Mouse (Mus musculus): ENCODE measurements around the gene Grik5. TPM values are rescaled to one million over a fixed set of nuclear protein-coding genes. Genes with fewer than 3 reads are reported as not detected.
A peak's percentile ranks its signal among the peaks of the same experiment; 100 is the strongest.

Grik5 gene
- total RNA-seq, 2 experiments from 2014 or later = 4.4 to 5.7 TPM

GRCm38 (mm10) chr7:25000711-25001110 lies 71.4 kb downstream of the Grik5 start:
- intact Hi-C loops (cut with DNase I) = no loop called here
- DNase-seq = no peak

GRCm38 (mm10) chr7:25000211-25000610 lies 71.9 kb downstream of the Grik5 start:
- intact Hi-C loops (cut with DNase I) = no loop called here
- no peak for DNase-seq

GRCm38 (mm10) chr7:24993081-24993480 lies 79.1 kb downstream of the Grik5 start:
- no peak for DNase-seq
- intact Hi-C loops (cut with DNase I) = no loop called here

- no peak for DNase-seq
- intact Hi-C loops (cut with DNase I) = no loop called here
Measured at GRCm38 (mm10) chr7:24990478-24990877, 81.7 kb downstream of the Grik5 start.

- intact Hi-C loops (cut with DNase I) = no loop called here
Measured at GRCm38 (mm10) chr7:24987941-24988340, 84.2 kb downstream of the Grik5 start.

GRCm38 (mm10) chr7:24985799-24986198 lies 86.3 kb downstream of the Grik5 start:
- intact Hi-C loops (cut with DNase I) = no loop called here
- DNase-seq = no peak

More at GRCm38 (mm10) chr7:24987941-24988340, 84.2 kb downstream of the Grik5 start:
- DNase-seq = no peak

- intact Hi-C loops (cut with DNase I) = no loop called here
- DNase-seq = no peak
Measured at GRCm38 (mm10) chr7:24984307-24984706, 87.8 kb downstream of the Grik5 start.

- no peak for DNase-seq
- intact Hi-C loops (cut with DNase I) = no loop called here
Measured at GRCm38 (mm10) chr7:24983396-24983795, 88.8 kb downstream of the Grik5 start.

GRCm38 (mm10) chr7:24980439-24980838 lies 91.7 kb downstream of the Grik5 start:
- intact Hi-C loops (cut with DNase I) = no loop called here
- no peak for DNase-seq

GRCm38 (mm10) chr7:24978781-24979180 lies 93.4 kb downstream of the Grik5 start:
- DNase-seq = no peak
- intact Hi-C loops (cut with DNase I) = loop anchor here (10.0 kb wide), 1 partner anchor 374 kb away; no protein-coding TSS in a partner anchor

GRCm38 (mm10) chr7:24974893-24975595 lies 97.1 kb downstream of the Grik5 start:
- DNase-seq = peak; percentile 34 to 39
- intact Hi-C loops (cut with DNase I) = loop anchor here (2.0 to 10.0 kb wide), 2 partner anchors 158 to 370 kb away; no protein-coding TSS in a partner anchor

- DNase-seq = no peak
- intact Hi-C loops (cut with DNase I) = loop anchor here (2.0 to 10.0 kb wide), 2 partner anchors 157 to 369 kb away; no protein-coding TSS in a partner anchor
Measured at GRCm38 (mm10) chr7:24973902-24974301, 98.2 kb downstream of the Grik5 start.

GRCm38 (mm10) chr7:24973208-24973607 lies 98.9 kb downstream of the Grik5 start:
- intact Hi-C loops (cut with DNase I) = loop anchor here (10.0 kb wide), 1 partner anchor 368 kb away; no protein-coding TSS in a partner anchor

GRCm38 (mm10) chr7:24971972-24972893 lies 99.9 kb downstream of the Grik5 start, which contains the start of gene Rabac1:
TSS of gene Rabac1 (minus strand) at chr7:24972754.
- peak; percentile 88 to 89 for DNase-seq

More at GRCm38 (mm10) chr7:24973208-24973607, 98.9 kb downstream of the Grik5 start:
- no peak for DNase-seq

GRCm38 (mm10) chr7:24971261-24971971 lies 100.7 kb downstream of the Grik5 start:
- intact Hi-C loops (cut with DNase I) = loop anchor here (10.0 kb wide), 1 partner anchor 367 kb away; no protein-coding TSS in a partner anchor
- DNase-seq = peak; percentile 21 to 36

More at GRCm38 (mm10) chr7:24971972-24972893, 99.9 kb downstream of the Grik5 start, which contains the start of gene Rabac1:
- intact Hi-C loops (cut with DNase I) = loop anchor here (10.0 kb wide), 1 partner anchor 367 kb away; no protein-coding TSS in a partner anchor

- DNase-seq = no peak
- intact Hi-C loops (cut with DNase I) = loop anchor here (10.0 kb wide), 1 partner anchor 366 kb away; no protein-coding TSS in a partner anchor
Measured at GRCm38 (mm10) chr7:24970341-24970740, 101.8 kb downstream of the Grik5 start.

- no peak for DNase-seq
- intact Hi-C loops (cut with DNase I) = loop anchor here (10.0 kb wide), 1 partner anchor 365 kb away; no protein-coding TSS in a partner anchor
Measured at GRCm38 (mm10) chr7:24969805-24970204, 102.3 kb downstream of the Grik5 start.

- intact Hi-C loops (cut with DNase I) = no loop called here
- DNase-seq = no peak
Measured at GRCm38 (mm10) chr7:24968463-24968862, 103.7 kb downstream of the Grik5 start.

- intact Hi-C loops (cut with DNase I) = no loop called here
- DNase-seq = no peak
Measured at GRCm38 (mm10) chr7:24967966-24968365, 104.2 kb downstream of the Grik5 start.
